Comparison of ENCODE assay signal across 17 mouse cellular contexts in the genomic region with DNA sequence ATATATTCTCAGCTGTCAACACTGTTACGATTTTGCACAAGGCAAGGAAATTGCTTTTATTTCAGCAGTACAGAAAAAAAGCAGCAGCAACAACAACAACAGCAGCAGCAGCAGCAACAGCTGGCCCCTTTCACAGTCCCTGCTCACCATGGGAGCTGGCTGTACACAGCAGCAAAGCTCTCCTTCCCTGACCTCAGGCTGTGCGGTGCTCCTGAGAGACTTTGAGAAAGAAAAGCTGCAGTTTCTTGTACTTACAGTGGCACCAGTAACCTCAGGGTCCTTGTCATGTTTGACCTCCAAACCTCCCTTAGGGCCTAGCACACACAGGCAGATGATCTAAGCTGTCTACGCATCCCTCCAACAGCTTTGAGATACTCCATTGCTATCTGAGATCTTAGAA.
DNase-seq lines count a peak whose midpoint lies in the region; ATAC-seq and TF ChIP-seq lines count a peak whose summit lies in the region.
"Had no signal": no experiment of that assay in that cellular context is flagged by ENCODE, and none has a peak within 500 bp of the region (broad histone marks: within the 10 kb centered on the region; RNA-seq: fewer than 3 reads in every experiment).

No protein-coding gene starts in this region.

- no peak for TF ChIP-seq EP300 in stomach, postnatal 0 days (optimal IDR thresholded peaks at IDR 0.05)

- no peak for TF ChIP-seq CTCF in stomach, postnatal 0 days (IDR thresholded peaks at IDR 0.05; ENCODE audit: low read depth)
- no peak for TF ChIP-seq CTCF in kidney, adult 2 months (conservative IDR thresholded peaks at IDR 0.05; ENCODE audit: insufficient read depth, insufficient read length, low read depth, low read length)

- DNase-seq in stomach, postnatal 0 days (ENCODE audit: low spot score): no peak
- peak; percentile 2 for DNase-seq in kidney, adult 2 months
- peak; percentile 48 for DNase-seq in kidney, postnatal 14 days
- DNase-seq in left cerebral cortex, adult 9 months (ENCODE audit: low spot score in 2 of 2): no peak
- DNase-seq in right cerebral cortex, postnatal 36 days (ENCODE audit: low spot score in 2 of 2): no peak
- no peak for DNase-seq in ovary, postnatal 10 days (ENCODE audit: low spot score)
- DNase-seq: cerebellum, adult 11-12 months; liver, postnatal 0 days had no signal

- H3K4me3 ChIP-seq in stomach, embryonic 14.5 days (ENCODE audit: low read depth, low read length): no peak overlapping the region
- no peak overlapping the region for H3K4me3 ChIP-seq in stomach, postnatal 0 days (ENCODE audit: low read depth, low read length)
- H3K4me3 ChIP-seq in kidney, adult 2 months (ENCODE audit: insufficient read depth, low read depth, low read length): no peak overlapping the region
- H3K4me3 ChIP-seq: embryonic facial prominence, embryonic 15.5 days; forebrain, embryonic 13.5 days; heart, adult 2 months; hindbrain, embryonic 12.5 days; midbrain, embryonic 12.5 days; myocyte had no signal

- no peaks in the 10 kb centered on the region for H3K4me1 ChIP-seq in stomach, embryonic 14.5 days (ENCODE audit: control insufficient read depth, insufficient read depth, low read length)
- H3K4me1 ChIP-seq in stomach, postnatal 0 days (replicated peaks; ENCODE audit: control insufficient read depth, insufficient read depth): no peaks in the 10 kb centered on the region
- H3K4me1 ChIP-seq in kidney, adult 2 months (ENCODE audit: control insufficient read depth, insufficient read depth, low read length): no peaks in the 10 kb centered on the region
- H3K4me1 ChIP-seq: embryonic facial prominence, embryonic 15.5 days; forebrain, embryonic 13.5 days; hindbrain, embryonic 12.5 days; midbrain, embryonic 12.5 days had no signal

- H3K27ac ChIP-seq in stomach, embryonic 14.5 days (ENCODE audit: low read length): no peak overlapping the region
- no peak overlapping the region for H3K27ac ChIP-seq in stomach, postnatal 0 days (replicated peaks)
- H3K27ac ChIP-seq in kidney, adult 2 months (ENCODE audit: insufficient read depth, low read depth, low read length): no peak overlapping the region
- H3K27ac ChIP-seq: embryonic facial prominence, embryonic 15.5 days; forebrain, embryonic 13.5 days; heart, adult 2 months; hindbrain, embryonic 12.5 days; midbrain, embryonic 12.5 days had no signal

- no peak overlapping the region for H3K9ac ChIP-seq in stomach, embryonic 14.5 days (replicated peaks; ENCODE audit: low read depth, low read length)
- H3K9ac ChIP-seq in stomach, postnatal 0 days (ENCODE audit: low read length): no peak overlapping the region
- H3K9ac ChIP-seq: embryonic facial prominence, embryonic 15.5 days; forebrain, embryonic 13.5 days; hindbrain, embryonic 12.5 days; liver, postnatal 0 days; midbrain, embryonic 12.5 days had no signal

- no peak for TF ChIP-seq POLR2A in kidney, adult 2 months (IDR thresholded peaks at IDR 0.05; ENCODE audit: low read depth, low read length)

- no peaks in the 10 kb centered on the region for H3K36me3 ChIP-seq in stomach, embryonic 14.5 days (ENCODE audit: control insufficient read depth, insufficient read depth, low read length)
- H3K36me3 ChIP-seq in stomach, postnatal 0 days (ENCODE audit: control insufficient read depth, insufficient read depth, low read length): no peaks in the 10 kb centered on the region
- H3K36me3 ChIP-seq in kidney, adult 2 months (ENCODE audit: control insufficient read depth, insufficient read depth, low read length): no peaks in the 10 kb centered on the region
- H3K36me3 ChIP-seq: embryonic facial prominence, embryonic 15.5 days; hindbrain, embryonic 12.5 days; midbrain, embryonic 12.5 days had no signal

- WGBS in stomach, embryonic 14.5 days: 46% methylated on average over 3 of the region's 3 CpGs
- WGBS in stomach, postnatal 0 days: 59% methylated on average over 3 of the region's 3 CpGs
- 69% methylated on average over 3 of the region's 3 CpGs for WGBS in kidney, adult 2 months

- H3K9me3 ChIP-seq in stomach, embryonic 14.5 days (ENCODE audit: control insufficient read depth, low read depth, low read length): no peaks in the 10 kb centered on the region
- H3K9me3 ChIP-seq in stomach, postnatal 0 days (ENCODE audit: control insufficient read depth, low read length): no peaks in the 10 kb centered on the region
- H3K9me3 ChIP-seq: embryonic facial prominence, embryonic 15.5 days; forebrain, embryonic 13.5 days; hindbrain, embryonic 12.5 days; midbrain, embryonic 12.5 days had no signal

- no peaks in the 10 kb centered on the region for H3K27me3 ChIP-seq in stomach, embryonic 14.5 days (ENCODE audit: control insufficient read depth, insufficient read depth, low read length)
- no peaks in the 10 kb centered on the region for H3K27me3 ChIP-seq in stomach, postnatal 0 days (ENCODE audit: control insufficient read depth, insufficient read depth, low read length)
- H3K27me3 ChIP-seq in kidney, adult 2 months (replicated peaks; ENCODE audit: control insufficient read depth, insufficient read depth, low read length): no peaks in the 10 kb centered on the region
- H3K27me3 ChIP-seq: CH12.LX; embryonic facial prominence, embryonic 15.5 days; forebrain, embryonic 13.5 days; hindbrain, embryonic 12.5 days; midbrain, embryonic 12.5 days had no signal

- peak; percentile 65; the same call in 1 of the 2 replicates for ATAC-seq in stomach, embryonic 14.5 days (ENCODE audit: insufficient number of reproducible peaks, insufficient read depth, low FRiP score, low read depth)
- ATAC-seq in stomach, postnatal 0 days (ENCODE audit: low FRiP score, low TSS enrichment): no peak
- ATAC-seq: activated CD4-positive, CD25-positive, alpha-beta regulatory T cell, adult 4 months; forebrain, embryonic 13.5 days; liver, postnatal 0 days had no signal

- H3K4me2 ChIP-seq in stomach, embryonic 14.5 days (replicated peaks; ENCODE audit: low read depth, low read length): no peak overlapping the region
- no peak overlapping the region for H3K4me2 ChIP-seq in stomach, postnatal 0 days (replicated peaks; ENCODE audit: low read depth)
- H3K4me2 ChIP-seq: embryonic facial prominence, embryonic 15.5 days; forebrain, embryonic 13.5 days; hindbrain, embryonic 12.5 days; midbrain, embryonic 12.5 days had no signal

Comparison
In these comparisons a context has a peak if more than half of its experiments do, and no peak if none do; other contexts are left out.
1. DNase-seq: peak in kidney, adult 2 months (single experiment) and kidney, postnatal 14 days (single experiment); none in stomach, postnatal 0 days (single experiment), left cerebral cortex, adult 9 months (0 of 2), right cerebral cortex, postnatal 36 days (0 of 2) and ovary, postnatal 10 days (single experiment).